In the genomic region with DNA sequence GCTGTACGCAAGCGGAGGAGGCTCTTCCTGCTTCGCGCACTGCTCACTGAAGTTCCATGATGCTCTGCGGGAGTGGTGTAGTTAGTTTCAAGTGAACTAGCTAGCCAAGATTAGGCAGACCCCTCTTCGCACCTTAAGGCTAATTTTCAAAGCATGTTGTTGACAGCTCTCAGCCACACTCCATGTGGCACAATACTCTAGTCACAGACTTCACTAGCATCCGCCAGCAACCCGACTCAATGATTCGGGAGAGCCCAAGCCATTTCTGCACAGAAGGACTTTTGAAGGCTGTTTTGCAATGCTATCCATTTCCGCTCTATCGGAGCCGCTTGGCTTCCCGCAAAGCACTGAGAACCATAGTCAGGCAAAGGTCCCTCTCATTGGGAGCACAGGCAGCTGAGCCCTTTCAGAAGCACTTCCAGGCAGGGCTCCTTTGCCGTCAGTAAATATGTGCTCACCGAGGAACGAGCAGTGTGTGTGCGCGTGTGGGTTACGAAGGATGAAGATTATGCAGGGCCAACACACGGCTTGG, we compare ENCODE assay signal across 30 mouse cellular contexts. TPM values are rescaled to one million over a fixed set of nuclear protein-coding genes. Genes with fewer than 3 reads are reported as not detected.
DNase-seq lines count a peak whose midpoint lies in the region; ATAC-seq and TF ChIP-seq lines count a peak whose summit lies in the region.
"Had no signal": no experiment of that assay in that cellular context is flagged by ENCODE, and none has a peak within 500 bp of the region (broad histone marks: within the 10 kb centered on the region; RNA-seq: fewer than 3 reads in every experiment).

No protein-coding gene starts in this region.

- no peak for TF ChIP-seq CTCF in forebrain, postnatal 0 days (IDR thresholded peaks at IDR 0.05; ENCODE audit: low read depth)

- H3K4me3 ChIP-seq in forebrain, postnatal 0 days (ENCODE audit: low read depth, low read length): no peak overlapping the region
- no peak overlapping the region for H3K4me3 ChIP-seq in forebrain, embryonic 11.5 days (ENCODE audit: low read depth, low read length)
- no peak overlapping the region for H3K4me3 ChIP-seq in kidney, embryonic 16.5 days (ENCODE audit: low read length)
- no peak overlapping the region for H3K4me3 ChIP-seq in limb, embryonic 10.5 days
- H3K4me3 ChIP-seq: heart, embryonic 13.5 days; hindbrain, embryonic 12.5 days; limb, embryonic 15.5 days; megakaryocyte, embryonic 14.5 days; neural tube, embryonic 13.5 days had no signal

- H3K27me3 ChIP-seq in forebrain, postnatal 0 days (ENCODE audit: insufficient read depth, low read length): no peaks in the 10 kb centered on the region
- no peaks in the 10 kb centered on the region for H3K27me3 ChIP-seq in forebrain, embryonic 11.5 days (ENCODE audit: control insufficient read depth, insufficient read depth, low read length)
- no peaks in the 10 kb centered on the region for H3K27me3 ChIP-seq in kidney, embryonic 16.5 days (ENCODE audit: insufficient read depth, low read length)
- H3K27me3 ChIP-seq in limb, embryonic 10.5 days (ENCODE audit: low read depth, poor library complexity, severe bottlenecking): no peaks in the 10 kb centered on the region
- H3K27me3 ChIP-seq: heart, embryonic 13.5 days; hindbrain, embryonic 12.5 days; limb, embryonic 15.5 days; neural tube, embryonic 13.5 days had no signal

- WGBS in forebrain, postnatal 0 days: 72% methylated on average over 20 of the region's 20 CpGs
- 93% methylated on average over 20 of the region's 20 CpGs for WGBS in forebrain, embryonic 11.5 days
- 73% methylated on average over 20 of the region's 20 CpGs for WGBS in kidney, embryonic 16.5 days
- 96% methylated on average over 20 of the region's 20 CpGs for WGBS in limb, embryonic 10.5 days

- H3K4me1 ChIP-seq in forebrain, postnatal 0 days (ENCODE audit: insufficient read depth): 0 out of 2 replicates have a peak, but pooled peaks cover 4% of the 10 kb centered on the region
- H3K4me1 ChIP-seq in forebrain, embryonic 11.5 days (replicated peaks; ENCODE audit: control insufficient read depth, insufficient read depth, low read length): peaks cover 6% of the 10 kb centered on the region; the same call in 1 of the 2 replicates
- H3K4me1 ChIP-seq in kidney, embryonic 16.5 days (ENCODE audit: insufficient read depth, low read length): peaks cover 50% of the 10 kb centered on the region
- peaks cover 56% of the 10 kb centered on the region for H3K4me1 ChIP-seq in limb, embryonic 10.5 days

- H3K9ac ChIP-seq in forebrain, postnatal 0 days: no peak overlapping the region
- H3K9ac ChIP-seq in forebrain, embryonic 11.5 days (ENCODE audit: low read length): no peak overlapping the region
- H3K9ac ChIP-seq in kidney, embryonic 16.5 days (replicated peaks; ENCODE audit: low read length): no peak overlapping the region
- H3K9ac ChIP-seq: heart, embryonic 13.5 days; hindbrain, embryonic 12.5 days; limb, embryonic 15.5 days; neural tube, embryonic 13.5 days had no signal

- H3K27ac ChIP-seq in forebrain, postnatal 0 days (ENCODE audit: low read depth, low read length): no peak overlapping the region
- H3K27ac ChIP-seq in forebrain, embryonic 11.5 days (ENCODE audit: low read depth, low read length): no peak overlapping the region
- peak overlapping the region; percentile 94 for H3K27ac ChIP-seq in kidney, embryonic 16.5 days (ENCODE audit: low read length)
- peak overlapping the region; percentile 67; the same call in 1 of the 2 replicates for H3K27ac ChIP-seq in limb, embryonic 10.5 days
- H3K27ac ChIP-seq: heart, embryonic 13.5 days; hindbrain, embryonic 12.5 days; limb, embryonic 15.5 days; neural tube, embryonic 13.5 days had no signal

- H3K9me3 ChIP-seq in forebrain, postnatal 0 days (ENCODE audit: low read length): no peaks in the 10 kb centered on the region
- H3K9me3 ChIP-seq in forebrain, embryonic 11.5 days (ENCODE audit: control insufficient read depth, low read length): no peaks in the 10 kb centered on the region
- H3K9me3 ChIP-seq in kidney, embryonic 16.5 days (ENCODE audit: low read length): no peaks in the 10 kb centered on the region
- H3K9me3 ChIP-seq in limb, embryonic 10.5 days (replicated peaks): no peaks in the 10 kb centered on the region
- H3K9me3 ChIP-seq: heart, embryonic 13.5 days; hindbrain, embryonic 12.5 days; limb, embryonic 15.5 days; megakaryocyte, embryonic 14.5 days; neural tube, embryonic 13.5 days had no signal

- no peaks in the 10 kb centered on the region for H3K36me3 ChIP-seq in forebrain, postnatal 0 days (ENCODE audit: insufficient read depth)
- no peaks in the 10 kb centered on the region for H3K36me3 ChIP-seq in forebrain, embryonic 11.5 days (ENCODE audit: control insufficient read depth, insufficient read depth, low read length)
- no peaks in the 10 kb centered on the region for H3K36me3 ChIP-seq in kidney, embryonic 16.5 days (ENCODE audit: insufficient read depth, low read length)
- no peaks in the 10 kb centered on the region for H3K36me3 ChIP-seq in limb, embryonic 10.5 days
- H3K36me3 ChIP-seq: heart, embryonic 13.5 days; hindbrain, embryonic 12.5 days; limb, embryonic 15.5 days; neural tube, embryonic 13.5 days had no signal

- peak; percentile 73; the same call in 1 of the 2 replicates for ATAC-seq in forebrain, postnatal 0 days
- ATAC-seq in forebrain, embryonic 11.5 days (replicated peaks; ENCODE audit: low FRiP score): no peak
- no peak for ATAC-seq in kidney, embryonic 16.5 days (ENCODE audit: low FRiP score, low TSS enrichment)
- ATAC-seq: activated CD4-positive, CD25-positive, alpha-beta regulatory T cell, adult 4 months; forebrain, embryonic 16.5 days had no signal

- no peak overlapping the region for H3K4me2 ChIP-seq in forebrain, postnatal 0 days (ENCODE audit: low read depth)
- no peak overlapping the region for H3K4me2 ChIP-seq in forebrain, embryonic 11.5 days (ENCODE audit: low read depth, low read length, severe bottlenecking)
- H3K4me2 ChIP-seq in kidney, embryonic 16.5 days (replicated peaks; ENCODE audit: low read depth, low read length): no peak overlapping the region
- H3K4me2 ChIP-seq: heart, embryonic 13.5 days; hindbrain, embryonic 12.5 days; limb, embryonic 15.5 days; neural tube, embryonic 13.5 days had no signal

- peak; percentile 54 for DNase-seq in forebrain, postnatal 0 days
- no peak for DNase-seq in forebrain, embryonic 11.5 days (ENCODE audit: low spot score)
- no peak for DNase-seq in kidney, postnatal 10 days
- no peak for DNase-seq in limb, embryonic 10.5 days (ENCODE audit: low spot score)
- DNase-seq in lung, postnatal 14 days: peak; percentile 34
- DNase-seq in embryo, embryonic 11 days: no peak
- DNase-seq in urinary bladder, adult 18-20 months (ENCODE audit: low spot score in 2 of 2): no peak
- DNase-seq: adrenal gland, adult 8-10 months; cerebellum, adult 2 months; cerebellum, postnatal 25 days; gastrocnemius, postnatal 14 days; heart, adult 11 months; heart, postnatal 14 days; kidney, adult 8-10 months; layer of hippocampus, adult 9-11 months; midbrain, embryonic 14.5 days; retina, postnatal 1 day; thymus, postnatal 25 days had no signal

RNA-seq across cellular contexts. Expression of a gene that starts 33.2 kb away (rescaled TPM):
- total RNA-seq in forebrain, postnatal 0 days (2014; rRNA removed): 0.08 and 0.10 TPM in 2 replicates
- polyA plus RNA-seq in forebrain, postnatal 0 days (2015; fragmentation: Nextera tagmentation; extraction: Ambion mirVana): 0.10 and 0.11 TPM in 2 replicates
- polyA plus RNA-seq in forebrain, embryonic 11.5 days (2014; fragmentation: Nextera tagmentation; extraction: Ambion mirVana): not detected in 2 replicates
- polyA plus RNA-seq in kidney, embryonic 16.5 days (2015; fragmentation: Nextera tagmentation; extraction: Ambion mirVana): not detected in 2 replicates
- polyA plus RNA-seq in limb, embryonic 10.5 days (2016; fragmentation: Nextera tagmentation; extraction: Ambion mirVana): not detected in 2 replicates
- total RNA-seq: adrenal gland, adult 8-10 months; gastrocnemius, postnatal 14 days; heart, postnatal 14 days; left cerebral cortex, adult 18-20 months; left cerebral cortex, postnatal 36 days had no signal
- polyA plus RNA-seq: activated CD4-positive, CD25-positive, alpha-beta regulatory T cell, adult 4 months; embryonic facial prominence, embryonic 14.5 days; forebrain, embryonic 16.5 days; hindbrain, embryonic 12.5 days; limb, embryonic 15.5 days; midbrain, embryonic 14.5 days; neural tube, embryonic 13.5 days; spleen, adult 2 months had no signal

Comparison
In these comparisons a context has a peak if more than half of its experiments do, and no peak if none do; other contexts are left out.
1. DNase-seq: peak in forebrain, postnatal 0 days (single experiment) and lung, postnatal 14 days (single experiment); none in forebrain, embryonic 11.5 days (single experiment), kidney, postnatal 10 days (single experiment), limb, embryonic 10.5 days (single experiment), embryo, embryonic 11 days (single experiment) and urinary bladder, adult 18-20 months (0 of 2).
2. H3K27ac ChIP-seq: peak in kidney, embryonic 16.5 days (single experiment) and limb, embryonic 10.5 days (single experiment); none in forebrain, postnatal 0 days (single experiment) and forebrain, embryonic 11.5 days (single experiment).